Mouse (Mus musculus) macrophage (primary cell): ENCODE results near the gene Dstyk. TPM values are rescaled to one million over a fixed set of nuclear protein-coding genes. Genes with fewer than 3 reads are reported as not detected.

ENCODE experiments used
- H3K27ac ChIP-seq: fragments of 350-480 bp; formaldehyde crosslinking; 2 replicates; pipeline ENCODE4 v1.9.0; 2021
- H3K36me3 ChIP-seq: fragments of 350-480 bp; formaldehyde crosslinking; 2 replicates; pipeline ENCODE4 v1.9.0; 2021; ENCODE audit errors: inconsistent target
- H3K4me3 ChIP-seq: fragments of 350-480 bp; formaldehyde crosslinking; 2 replicates; pipeline ENCODE4 v1.9.0; 2021; ENCODE audit errors: inconsistent target
- H3K79me2 ChIP-seq: fragments of 350-480 bp; formaldehyde crosslinking; 2 replicates; pipeline ENCODE4 v1.9.0; 2021; ENCODE audit errors: inconsistent target
- WGBS: methylation state at CpG from one replicate; pipeline ENCODE4 v1.1.7; 2026; ENCODE audit warnings: inconsistent platforms; ENCODE audit not compliant: missing documents; 5-methylcytosine and 5-hydroxymethylcytosine counted together
- polyA plus RNA-seq: library from polyadenylated mRNA; stranded (reverse); fragments of 250-400 nt; gene quantifications from 3 replicates; pipeline ENCODE4 v1.2.4, GENCODE M21; 2018; ENCODE audit warnings: inconsistent platforms

Gene Dstyk
- polyA plus RNA-seq, 1 experiment from 2014 or later: 9.6 TPM

DNA sequence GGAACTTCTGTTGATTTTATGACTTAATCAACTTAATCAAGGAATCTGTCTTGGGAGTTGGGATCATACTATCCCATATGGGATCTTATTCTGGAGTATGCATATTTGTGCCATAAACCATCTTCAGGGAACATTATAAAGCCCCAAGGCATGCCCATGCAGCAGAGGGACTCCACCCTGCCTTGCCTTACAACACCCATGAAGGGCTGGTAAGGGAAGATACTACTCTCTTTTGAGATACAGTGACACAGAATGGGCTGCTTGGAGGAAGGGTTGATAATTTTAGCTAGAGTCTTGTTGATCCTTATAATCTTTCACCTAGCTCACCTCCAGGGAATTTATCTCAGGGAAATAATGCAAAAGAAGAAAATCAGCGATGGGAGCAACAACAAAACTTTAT lies 16.8 kb upstream of the Dstyk start:
- 80% methylated on average over 1 of the region's 1 CpGs for WGBS

DNA sequence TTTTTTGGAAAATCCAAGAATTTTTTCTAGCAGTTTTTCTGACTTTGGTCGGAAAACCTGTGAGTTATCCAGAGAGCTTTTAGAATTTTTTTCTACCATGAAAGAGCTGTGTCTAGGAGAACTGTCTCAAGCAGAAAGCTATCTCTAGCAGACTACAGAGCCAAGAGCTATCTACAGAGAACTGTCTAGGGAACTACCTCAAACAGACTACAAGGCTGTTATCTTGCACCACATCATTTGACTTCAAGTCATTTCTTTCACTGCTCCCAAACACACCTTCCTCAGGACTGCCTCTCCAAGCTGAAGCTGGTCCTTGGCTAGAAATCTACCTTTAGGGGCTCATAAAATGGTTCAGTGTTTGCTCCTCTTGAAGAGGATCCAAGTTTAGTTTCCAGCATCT lies 15.5 kb upstream of the Dstyk start:
- H3K27ac ChIP-seq: no peak overlapping the region
- no peak overlapping the region for H3K4me3 ChIP-seq
- H3K79me2 ChIP-seq: no peaks in the 10 kb centered on the region
- no peaks in the 10 kb centered on the region for H3K36me3 ChIP-seq
- WGBS: 100% methylated on average over 1 of the region's 1 CpGs

More for the DNA sequence above, 16.8 kb upstream of the Dstyk start:
- no peaks in the 10 kb centered on the region for H3K36me3 ChIP-seq
- no peaks in the 10 kb centered on the region for H3K79me2 ChIP-seq
- H3K27ac ChIP-seq: no peak overlapping the region
- H3K4me3 ChIP-seq: no peak overlapping the region

DNA sequence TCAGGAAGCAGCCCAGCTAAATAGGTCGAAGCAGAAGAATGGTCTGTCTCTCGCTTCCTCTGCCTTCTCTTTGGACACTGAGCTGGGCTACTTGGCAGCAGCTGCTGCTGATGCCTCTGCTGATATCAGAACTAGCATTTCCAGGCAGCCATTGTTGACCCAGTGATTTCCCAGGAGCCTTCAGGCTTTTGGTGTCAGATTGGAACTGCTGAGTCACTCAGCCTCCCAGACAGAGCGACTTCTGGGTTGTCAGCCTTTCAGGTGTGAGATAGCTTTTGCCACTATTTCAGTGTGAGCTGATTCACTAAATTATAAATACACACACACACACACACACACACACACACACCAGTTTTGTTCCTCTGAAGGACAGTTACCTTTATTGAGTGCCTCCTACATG lies 6.7 kb upstream of the Dstyk start:
- WGBS: 47% methylated on average over 3 of the region's 3 CpGs
- Histone ChIP-seq H3K79me2 (no peaks in the 10 kb centered on the region), H3K36me3 (no peaks in the 10 kb centered on the region), H3K4me3 (no peak overlapping the region), H3K27ac (no peak overlapping the region)

DNA sequence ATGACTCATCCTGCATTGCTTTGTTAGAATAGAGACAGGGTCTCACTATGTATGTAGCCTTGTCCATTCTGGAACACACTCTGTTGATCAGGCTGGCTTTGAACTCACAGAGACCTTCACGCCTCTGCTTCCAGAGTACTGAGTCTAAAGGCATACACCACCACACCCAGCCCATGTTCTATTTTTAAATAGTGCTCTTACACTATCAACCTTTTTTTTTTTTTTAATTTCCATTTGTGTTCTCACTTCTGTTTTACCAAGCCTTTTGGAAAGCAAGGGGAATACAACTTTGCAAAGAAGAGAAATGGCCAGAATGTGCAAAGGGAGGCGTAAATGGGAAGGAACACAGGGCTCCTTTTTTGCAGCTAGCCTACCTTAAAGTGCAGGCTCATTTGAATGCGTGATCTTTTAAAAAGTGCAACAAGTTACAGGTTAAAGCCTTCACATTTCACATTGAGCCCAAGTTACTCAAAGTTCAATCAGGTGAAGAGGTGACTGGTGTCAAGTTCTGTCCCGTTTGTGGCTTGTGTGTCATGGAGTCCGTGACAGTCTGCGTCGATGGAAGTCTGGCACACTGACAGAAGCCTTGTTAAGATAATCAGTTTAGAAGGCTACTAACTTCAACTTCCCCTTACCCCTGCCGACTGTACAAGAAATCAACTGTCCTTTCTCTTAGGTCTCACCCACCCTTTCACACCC lies 962 bp upstream of the Dstyk start:
- Histone ChIP-seq H3K36me3 (no peaks in the 10 kb centered on the region), H3K27ac (peak overlapping the region; percentile 52), H3K79me2 (peaks cover 32% of the 10 kb centered on the region), H3K4me3 (peak overlapping the region; percentile 33; the same call in 1 of the 2 replicates)
- WGBS: 29% methylated on average over 8 of the region's 8 CpGs

DNA sequence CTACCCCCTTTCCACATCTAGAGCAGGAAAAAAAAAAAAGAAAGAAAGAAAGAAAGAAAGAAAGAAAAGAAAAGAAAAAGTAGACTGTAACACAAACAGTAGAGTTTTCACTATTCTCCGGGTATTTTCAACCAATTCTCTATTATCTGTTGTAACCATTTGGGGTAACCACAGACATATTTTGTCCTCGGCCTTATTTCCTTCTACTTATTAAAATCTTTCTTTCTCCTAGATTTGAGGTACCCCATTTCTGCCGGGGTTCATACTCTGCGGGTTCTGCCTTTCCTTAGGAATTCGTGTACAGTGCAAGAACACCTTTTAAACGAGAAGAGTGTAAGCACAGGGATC lies 438 bp upstream of the Dstyk start:
- Histone ChIP-seq H3K4me3 (peak overlapping the region; percentile 33), H3K36me3 (no peaks in the 10 kb centered on the region), H3K27ac (peak overlapping the region; percentile 52), H3K79me2 (peaks cover 37% of the 10 kb centered on the region)
- WGBS: 1% methylated on average over 6 of the region's 6 CpGs

DNA sequence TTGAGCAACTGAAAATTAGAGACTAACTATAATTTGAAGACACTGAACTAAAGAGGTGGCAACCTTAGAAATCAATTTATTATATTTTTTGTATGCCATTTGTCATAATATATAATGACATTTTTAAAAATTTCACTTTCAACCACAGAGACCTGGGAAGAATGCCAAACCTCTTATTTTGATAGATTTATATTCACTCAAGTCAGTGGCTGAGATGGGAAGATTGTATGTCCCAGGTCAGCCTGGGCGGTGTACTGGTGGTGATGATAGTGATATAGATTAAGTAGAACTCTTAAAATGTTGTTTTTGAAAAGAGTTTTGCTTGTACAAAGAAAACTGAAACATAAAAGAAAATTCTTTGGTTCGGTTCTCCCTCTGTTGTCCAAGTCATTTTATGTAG lies 2.9 kb downstream of the Dstyk start:
- no peaks in the 10 kb centered on the region for H3K36me3 ChIP-seq
- H3K79me2 ChIP-seq: peaks cover 70% of the 10 kb centered on the region
- no peak overlapping the region for H3K4me3 ChIP-seq
- 40% methylated on average over 2 of the region's 2 CpGs for WGBS
- H3K27ac ChIP-seq: no peak overlapping the region

DNA sequence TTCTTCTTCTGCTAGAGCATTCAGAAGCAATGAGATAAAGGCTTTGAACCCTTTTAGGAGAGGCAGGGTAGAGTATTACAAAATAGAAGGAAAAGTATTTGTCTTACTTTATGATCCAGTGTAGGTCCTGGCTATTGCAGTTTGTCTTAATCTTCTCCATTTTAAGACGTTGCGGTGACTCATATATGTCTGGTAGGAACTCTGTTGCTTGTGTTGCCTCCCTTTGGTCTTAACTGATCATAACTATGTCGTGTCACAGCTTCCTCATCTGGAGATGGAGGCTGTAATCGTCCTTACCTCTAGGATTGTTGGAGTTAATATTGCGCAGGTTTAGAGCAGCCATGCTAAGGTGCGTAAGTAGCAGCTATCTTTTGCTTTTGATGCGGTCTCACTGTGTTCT lies 3.3 kb downstream of the Dstyk start:
- peaks cover 74% of the 10 kb centered on the region for H3K79me2 ChIP-seq
- 33% methylated on average over 7 of the region's 7 CpGs for WGBS
- no peak overlapping the region for H3K27ac ChIP-seq
- H3K4me3 ChIP-seq: no peak overlapping the region
- no peaks in the 10 kb centered on the region for H3K36me3 ChIP-seq

DNA sequence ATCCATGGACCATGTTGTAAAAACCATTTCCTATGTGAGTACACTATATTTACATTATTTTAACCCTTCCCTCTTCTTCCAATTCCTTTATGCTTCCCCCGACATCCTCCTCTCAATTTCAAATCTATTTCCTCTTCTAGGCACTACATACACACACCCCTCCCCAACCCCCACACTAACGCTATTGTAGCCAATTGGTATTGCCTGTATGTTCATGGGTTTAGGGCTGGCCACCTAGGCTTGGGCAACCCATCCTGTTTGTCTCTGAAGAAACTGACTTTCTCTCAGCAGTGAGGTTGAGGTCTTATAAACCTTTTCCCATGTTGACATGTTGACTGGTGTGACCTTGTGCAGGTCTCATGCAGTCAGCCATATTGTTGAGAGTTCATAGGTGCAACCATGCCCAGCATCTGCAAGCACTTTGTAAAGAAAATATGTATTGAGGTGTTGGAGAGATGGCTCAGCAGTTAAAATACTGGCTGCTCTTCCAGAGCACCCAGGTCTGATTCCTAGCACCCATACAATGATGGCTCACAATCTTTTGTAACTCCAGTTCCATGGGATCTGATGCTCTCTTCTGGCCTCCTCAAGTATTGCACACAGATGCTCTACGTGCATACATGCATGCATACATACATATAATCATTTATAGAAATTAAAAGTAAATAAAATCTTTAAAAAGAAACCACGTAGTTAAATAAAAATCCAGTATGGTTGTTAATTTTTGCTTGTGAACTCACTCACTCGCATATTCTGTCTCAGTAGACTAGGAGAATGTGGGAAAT lies 5.7 kb downstream of the Dstyk start:
- peaks cover 90% of the 10 kb centered on the region for H3K79me2 ChIP-seq
- WGBS: 88% methylated on average over 5 of the region's 5 CpGs
- no peaks in the 10 kb centered on the region for H3K36me3 ChIP-seq
- no peak overlapping the region for H3K4me3 ChIP-seq
- no peak overlapping the region for H3K27ac ChIP-seq

DNA sequence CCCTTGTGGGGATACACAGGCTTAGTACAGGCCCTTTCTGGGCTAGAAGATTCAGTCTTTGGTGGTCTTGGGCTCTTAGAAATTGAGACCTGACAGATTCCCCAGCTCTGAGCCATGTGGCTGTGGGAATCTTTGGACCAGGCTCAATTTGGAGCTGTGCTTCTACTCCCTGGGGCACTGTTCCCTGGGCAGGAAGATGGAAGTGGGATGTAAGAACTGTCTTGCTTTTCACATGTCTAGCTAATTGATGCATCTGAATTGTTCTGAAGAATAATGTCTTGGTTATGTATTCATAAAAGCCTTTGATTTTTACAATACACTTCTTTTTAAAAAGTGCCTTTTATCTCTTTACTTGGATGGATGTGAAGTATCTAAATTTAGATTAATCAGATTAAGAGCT lies 8.2 kb downstream of the Dstyk start:
- no peak overlapping the region for H3K4me3 ChIP-seq
- H3K27ac ChIP-seq: no peak overlapping the region
- no peaks in the 10 kb centered on the region for H3K36me3 ChIP-seq
- peaks cover 67% of the 10 kb centered on the region for H3K79me2 ChIP-seq

DNA sequence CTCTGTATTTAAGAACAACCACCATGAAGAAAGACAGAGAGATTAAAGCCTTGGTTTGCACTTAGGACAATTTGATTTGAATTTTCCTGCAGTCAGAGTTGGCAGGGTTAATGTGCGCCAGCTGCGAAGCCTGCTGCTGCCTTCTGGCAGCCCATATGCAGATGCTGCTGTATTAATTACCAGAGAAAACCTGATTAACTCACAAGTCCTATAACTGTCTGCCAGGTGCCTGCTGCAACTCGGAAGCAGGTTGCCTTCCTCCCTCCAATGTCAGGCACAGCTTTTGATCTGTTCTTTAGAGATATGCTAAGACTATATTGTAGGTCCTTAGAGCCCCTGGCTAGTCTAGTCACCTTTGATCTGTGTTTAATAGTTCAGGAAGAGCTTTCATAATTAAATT lies 13.5 kb downstream of the Dstyk start:
- H3K79me2 ChIP-seq: peaks cover 30% of the 10 kb centered on the region; the same call in 1 of the 2 replicates
- peaks cover 9% of the 10 kb centered on the region; the same call in 1 of the 2 replicates for H3K36me3 ChIP-seq
- H3K27ac ChIP-seq: no peak overlapping the region
- no peak overlapping the region for H3K4me3 ChIP-seq
- WGBS: 100% methylated on average over 3 of the region's 3 CpGs

DNA sequence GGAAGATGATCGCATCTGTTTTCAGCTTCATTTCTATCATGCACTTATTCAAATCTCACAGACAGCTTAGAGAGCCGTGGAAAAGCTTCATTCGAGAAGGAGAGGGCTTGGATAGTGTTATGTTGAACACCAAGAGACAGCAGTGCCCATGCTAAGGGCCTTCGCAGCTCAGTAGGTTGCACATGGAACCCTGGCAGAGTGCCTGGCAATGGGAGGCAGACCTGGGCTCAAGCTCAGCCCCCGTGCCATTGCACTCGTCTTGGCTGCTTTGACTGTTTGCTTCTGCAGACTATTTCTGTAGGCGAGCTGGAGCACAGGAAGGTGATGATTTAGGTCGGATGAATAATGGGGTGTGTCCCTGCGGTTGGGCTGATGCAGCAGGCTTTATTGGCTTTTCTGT lies 14.4 kb downstream of the Dstyk start:
- peaks cover 9% of the 10 kb centered on the region; the same call in 1 of the 2 replicates for H3K36me3 ChIP-seq
- WGBS: 76% methylated on average over 8 of the region's 9 CpGs
- H3K79me2 ChIP-seq: peaks cover 22% of the 10 kb centered on the region; the same call in 1 of the 2 replicates
- no peak overlapping the region for H3K27ac ChIP-seq
- no peak overlapping the region for H3K4me3 ChIP-seq

DNA sequence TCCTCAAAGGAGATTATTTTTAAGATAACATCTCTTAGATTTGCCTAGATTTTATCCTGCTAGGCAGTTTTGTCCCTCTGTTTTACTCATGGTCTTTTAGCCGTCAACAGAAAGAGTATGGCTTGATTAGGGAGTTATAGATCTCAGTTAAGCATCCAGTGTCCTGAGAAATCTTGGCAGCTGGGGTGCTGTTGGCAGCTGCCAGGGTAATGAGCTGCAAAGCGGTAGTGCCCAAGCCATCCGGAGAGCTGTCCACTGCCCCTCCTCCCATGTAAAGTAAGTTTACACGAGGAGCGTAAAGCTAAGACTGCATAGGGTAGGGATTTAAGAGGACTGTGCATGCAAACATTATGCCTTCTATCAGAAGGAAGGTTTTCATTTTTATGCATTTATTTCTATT lies 16.0 kb downstream of the Dstyk start:
- Histone ChIP-seq H3K36me3 (peaks cover 9% of the 10 kb centered on the region; the same call in 1 of the 2 replicates), H3K27ac (no peak overlapping the region), H3K4me3 (no peak overlapping the region), H3K79me2 (peaks cover 14% of the 10 kb centered on the region; the same call in 1 of the 2 replicates)
- 83% methylated on average over 5 of the region's 5 CpGs for WGBS

DNA sequence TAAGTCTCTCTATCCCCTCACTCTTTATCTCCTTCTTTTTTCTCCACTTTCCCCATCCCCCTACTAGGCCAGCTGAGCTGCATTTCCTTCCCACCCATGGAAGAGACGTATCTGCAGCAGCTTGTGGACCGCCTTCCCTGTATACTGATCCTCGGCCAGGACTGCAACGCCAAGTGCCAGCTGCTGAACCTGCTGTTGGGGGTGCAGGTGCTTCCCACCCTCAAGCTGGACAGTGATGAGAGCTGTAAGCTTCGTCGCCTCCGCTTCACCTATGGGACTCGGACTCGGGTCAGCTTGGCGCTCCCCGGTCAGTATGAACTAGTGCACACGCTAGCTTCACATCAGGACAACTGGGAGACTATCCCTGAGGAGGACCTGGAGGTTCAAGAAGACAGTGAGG lies 16.7 kb downstream of the Dstyk start:
- Histone ChIP-seq H3K79me2 (peaks cover 14% of the 10 kb centered on the region; the same call in 1 of the 2 replicates), H3K4me3 (no peak overlapping the region), H3K36me3 (peaks cover 9% of the 10 kb centered on the region; the same call in 1 of the 2 replicates), H3K27ac (no peak overlapping the region)
- WGBS: 97% methylated on average over 12 of the region's 12 CpGs

DNA sequence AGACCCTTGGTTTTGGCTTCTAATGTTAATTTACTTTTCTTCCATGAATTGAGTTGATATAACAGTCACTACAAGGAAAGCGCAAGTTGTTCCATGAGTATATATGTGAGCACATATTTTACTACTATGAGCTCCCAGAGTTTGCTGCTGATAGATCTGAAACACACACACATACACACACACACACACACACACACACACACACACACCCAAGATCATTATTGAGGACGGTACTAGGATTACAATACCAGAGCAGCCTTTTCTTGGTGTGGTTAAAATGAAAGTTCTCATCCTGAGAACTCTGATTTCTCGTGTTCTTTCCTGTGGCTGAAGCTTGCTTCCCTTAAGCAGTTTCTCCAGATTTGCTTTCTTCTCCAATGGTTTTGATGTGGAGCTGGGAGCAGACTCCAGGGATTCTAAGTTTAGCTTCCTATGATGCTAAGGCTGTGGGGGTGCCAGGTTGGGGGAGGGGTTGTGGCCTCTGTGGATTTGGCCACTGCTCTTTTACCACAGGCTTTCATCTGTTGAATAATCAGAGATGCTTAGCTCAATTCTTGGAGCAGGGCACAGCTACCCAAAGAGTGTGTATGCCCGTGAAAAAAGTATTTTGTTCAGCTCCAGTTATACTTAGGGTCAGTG lies 19.1 kb downstream of the Dstyk start:
- H3K79me2 ChIP-seq: peaks cover 7% of the 10 kb centered on the region; the same call in 1 of the 2 replicates
- WGBS: 36% methylated on average over 4 of the region's 4 CpGs
- peaks cover 24% of the 10 kb centered on the region; the same call in 1 of the 2 replicates for H3K36me3 ChIP-seq
- no peak overlapping the region for H3K4me3 ChIP-seq
- no peak overlapping the region for H3K27ac ChIP-seq

DNA sequence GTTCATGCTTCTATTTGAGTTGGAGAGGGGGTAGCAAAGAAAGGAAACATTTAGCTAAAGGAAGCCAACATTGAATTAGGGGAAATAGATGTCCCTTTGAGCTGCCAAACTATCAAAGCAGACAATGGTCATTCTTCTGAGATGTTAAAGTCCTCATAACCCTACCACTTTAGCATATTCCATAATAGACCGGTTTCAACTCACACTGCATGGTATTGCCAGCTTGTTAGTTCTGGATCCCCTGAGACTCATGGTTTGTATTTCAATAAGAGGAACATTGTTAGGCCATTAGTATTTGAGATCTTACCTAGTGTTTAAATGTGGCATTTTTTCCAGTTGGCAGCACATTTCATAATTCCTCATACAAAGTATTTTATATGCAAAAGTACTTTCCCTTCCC lies 19.6 kb downstream of the Dstyk start:
- 29% methylated on average over 1 of the region's 1 CpGs for WGBS
- peaks cover 24% of the 10 kb centered on the region; the same call in 1 of the 2 replicates for H3K36me3 ChIP-seq
- no peak overlapping the region for H3K4me3 ChIP-seq
- H3K27ac ChIP-seq: no peak overlapping the region
- peaks cover 2% of the 10 kb centered on the region; the same call in 1 of the 2 replicates for H3K79me2 ChIP-seq
